Mouse (Mus musculus): ENCODE data around the gene Rab29.
A peak's percentile ranks its signal among the peaks of the same experiment; 100 is the strongest.
"Not testable (repeated sequence)": the region's sequence is repeated elsewhere in the genome, so short reads cannot be mapped to it uniquely, and the experiment has no call there.

Rab29 gene

DNA sequence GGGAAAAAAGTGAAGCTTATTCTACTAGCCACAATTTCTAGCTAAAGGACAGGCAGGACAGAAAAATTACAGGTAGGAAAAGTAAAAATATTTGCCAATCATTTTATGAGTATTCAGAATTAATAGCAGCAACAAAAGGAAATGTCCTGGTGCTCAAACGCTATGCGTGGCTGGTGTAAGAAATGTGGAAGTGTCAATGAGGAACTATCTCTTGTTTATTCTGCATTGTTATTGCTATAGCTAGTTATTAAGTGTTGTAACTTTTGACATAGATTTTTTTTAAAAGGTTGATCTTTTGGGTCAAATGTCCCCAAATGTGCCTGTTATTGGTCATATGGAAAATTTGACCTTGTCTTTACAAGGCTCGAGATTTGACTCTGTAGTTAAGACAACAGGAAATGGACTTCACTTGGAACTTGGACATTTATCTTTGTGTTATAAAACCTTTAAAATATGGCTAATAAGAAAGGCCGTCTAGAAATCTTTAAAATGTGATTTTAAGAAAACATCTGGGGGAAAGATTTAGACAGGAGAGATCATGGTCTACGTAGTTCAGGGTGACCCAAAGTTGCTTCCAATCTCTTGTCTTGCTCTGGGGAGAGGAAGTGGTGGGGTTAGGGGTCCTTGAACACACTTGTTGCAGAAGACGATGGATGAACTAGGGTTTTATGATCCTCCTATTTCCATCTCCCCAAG, 572 bp upstream of the Rab29 start:
- DNase-seq, result no peak

DNA sequence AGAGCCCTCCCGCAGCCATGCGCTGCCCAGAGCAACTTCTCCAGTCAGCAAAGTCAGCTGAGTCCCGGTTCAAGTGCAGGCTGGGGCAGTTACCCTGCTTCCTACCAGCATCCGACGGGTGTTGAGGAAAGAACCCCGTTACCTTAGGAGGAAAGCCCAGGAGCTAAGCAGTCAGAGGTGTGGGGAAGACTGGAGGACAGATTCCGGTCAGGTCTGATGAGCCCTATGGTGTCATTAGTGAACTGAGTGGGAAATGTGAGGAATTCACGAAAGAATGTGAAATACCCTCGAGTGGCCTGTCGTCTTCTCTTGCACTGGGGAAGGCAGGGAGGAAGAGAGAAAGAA, 894 bp downstream of the Rab29 start:
- no peak for DNase-seq

DNA sequence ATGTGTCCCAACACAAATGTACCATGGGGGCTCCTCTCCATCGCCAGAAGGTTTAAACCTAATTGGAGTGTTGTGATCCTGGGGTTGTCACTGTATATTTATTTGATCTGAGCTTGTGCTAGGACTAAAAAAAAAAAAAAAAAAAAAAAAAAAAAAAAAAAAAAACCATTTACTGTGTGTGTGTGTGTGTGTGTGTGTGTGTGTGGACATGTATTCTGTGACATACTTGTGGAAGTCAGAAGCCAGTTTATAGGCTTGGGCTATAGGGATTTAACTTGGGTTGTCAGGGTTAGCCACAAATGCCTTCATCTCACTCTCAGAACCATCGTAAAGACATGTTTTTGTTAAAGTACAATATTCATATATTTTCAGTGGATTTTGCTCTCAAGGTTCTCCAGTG, 2.5 kb downstream of the Rab29 start:
- DNase-seq, result no peak

DNA sequence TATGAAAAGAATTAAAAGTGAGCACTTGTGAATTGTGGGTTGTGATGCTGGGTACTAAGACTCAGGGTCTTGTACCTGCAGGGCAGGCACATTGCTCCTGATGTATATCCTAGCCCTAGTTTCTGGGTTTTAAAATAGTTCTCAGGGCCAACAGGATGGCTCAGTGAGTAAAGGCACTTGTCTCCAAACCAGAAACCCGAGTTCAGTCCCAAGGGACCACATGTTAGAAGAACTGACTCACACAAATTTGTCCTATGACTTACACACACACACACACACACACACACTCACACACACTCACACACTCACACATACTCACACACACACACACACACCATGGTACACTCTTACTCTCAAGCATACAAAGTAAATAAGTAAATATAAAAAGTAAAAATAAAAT, 5.8 kb downstream of the Rab29 start:
- no peak for DNase-seq

DNA sequence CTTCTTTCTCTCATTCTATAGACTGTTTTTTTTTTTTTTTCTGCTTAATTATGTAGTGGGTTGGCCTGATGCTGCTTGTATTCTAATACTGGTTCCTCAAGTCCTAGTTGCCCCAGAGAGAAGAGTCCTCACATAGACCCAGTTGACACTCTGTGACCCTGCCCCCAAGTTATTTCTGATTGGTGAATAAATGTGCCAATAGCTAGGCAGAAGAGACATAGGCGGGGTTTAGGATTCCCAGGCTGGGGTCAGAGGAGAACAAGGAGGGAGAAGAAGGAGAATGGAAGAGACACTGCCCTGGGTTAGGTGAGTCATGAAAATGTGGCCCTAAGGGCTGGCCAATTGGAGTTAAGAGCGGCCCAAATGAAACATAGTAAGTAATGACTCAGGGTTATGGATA, 12.8 kb downstream of the Rab29 start:
- DNase-seq, result no peak

DNA sequence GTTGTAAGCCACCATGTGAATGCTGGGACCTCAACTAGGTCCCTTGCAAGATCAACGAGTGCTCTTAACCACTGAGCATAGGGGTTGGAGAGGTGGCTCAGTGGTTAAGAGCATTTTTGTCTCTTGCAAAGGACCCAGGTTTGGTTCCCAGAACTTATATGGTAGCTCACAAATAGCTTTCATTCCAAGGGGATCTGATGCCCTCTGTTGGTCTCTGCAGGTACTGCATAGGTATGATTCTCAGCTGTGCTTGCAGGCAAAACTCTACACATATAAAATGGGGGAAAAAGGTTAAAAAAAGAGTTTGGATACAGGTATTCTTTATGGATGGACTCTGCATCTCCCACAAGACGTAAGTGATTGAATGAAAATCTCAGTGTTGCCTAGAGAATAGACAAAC, 15.8 kb downstream of the Rab29 start:
- DNase-seq, result peak in 1 of 2 experiments; percentile 40

DNA sequence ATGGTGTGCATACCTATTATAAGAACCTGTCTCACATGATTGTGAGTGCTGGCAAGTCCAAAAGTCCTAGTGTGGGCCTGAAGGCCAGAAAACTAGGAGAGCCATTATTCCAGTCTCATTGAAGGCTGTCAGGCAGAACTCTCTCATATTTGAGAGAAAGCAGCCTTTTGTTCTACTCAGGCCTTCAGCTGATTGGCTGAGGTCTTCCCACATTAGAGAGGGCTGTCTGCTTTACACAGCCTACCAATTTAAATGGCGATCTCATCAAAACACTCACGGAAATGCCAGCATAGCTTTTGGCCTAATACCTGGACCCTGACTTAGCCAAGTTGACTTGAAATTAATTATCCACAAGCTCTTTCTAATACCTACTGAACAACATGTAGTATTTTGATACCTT, 19.1 kb downstream of the Rab29 start:
- DNase-seq, result no peak

DNA sequence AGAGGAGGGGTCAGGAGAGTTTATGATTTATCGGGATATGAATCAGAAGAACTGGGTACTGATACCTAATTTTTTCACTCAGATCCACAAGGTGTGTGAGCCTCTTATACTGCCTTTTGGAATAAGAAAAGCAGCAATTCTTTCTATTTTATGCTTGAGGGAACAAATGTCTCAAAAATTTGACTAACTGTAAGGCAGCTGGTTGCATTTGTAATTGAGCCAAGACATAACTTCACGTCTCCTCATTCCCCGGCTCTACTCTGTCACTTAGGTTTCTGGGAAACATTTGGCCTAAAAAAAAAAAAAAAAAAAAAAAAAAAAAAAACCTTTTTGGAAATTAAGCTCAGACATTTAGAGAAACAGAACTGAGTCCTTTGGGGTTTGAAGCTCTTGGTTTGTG, 19.6 kb downstream of the Rab29 start:
- DNase-seq, result no peak

DNA sequence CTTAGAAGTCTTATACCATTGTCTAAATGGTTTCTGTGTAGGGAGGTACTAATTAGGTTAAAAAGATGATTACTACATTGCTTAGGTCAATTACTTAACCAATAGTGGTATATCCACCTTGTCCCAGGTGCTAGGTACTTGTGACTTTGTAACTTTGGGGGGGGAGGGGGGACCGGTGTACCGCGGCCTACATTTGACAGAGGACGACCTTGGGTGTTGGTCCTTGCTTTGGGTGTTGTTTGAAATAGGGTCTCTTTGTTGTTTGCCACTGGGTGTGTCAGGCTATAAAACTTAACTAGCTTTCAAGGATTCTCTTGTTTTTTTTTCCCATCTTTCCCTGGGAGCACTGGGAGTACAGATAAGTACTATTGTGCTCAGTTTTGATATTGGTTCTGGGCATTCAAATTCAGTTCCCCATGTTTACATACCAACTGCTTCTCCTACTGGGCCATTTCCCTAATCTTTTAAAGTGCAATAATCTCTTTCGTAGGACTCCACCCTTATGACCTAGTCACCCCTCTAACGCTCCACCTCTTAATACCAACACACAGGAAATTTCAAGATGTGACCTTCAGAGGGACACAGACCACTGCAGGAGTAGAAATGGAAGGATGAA, 23.1 kb downstream of the Rab29 start:
- DNase-seq, result no peak

DNA sequence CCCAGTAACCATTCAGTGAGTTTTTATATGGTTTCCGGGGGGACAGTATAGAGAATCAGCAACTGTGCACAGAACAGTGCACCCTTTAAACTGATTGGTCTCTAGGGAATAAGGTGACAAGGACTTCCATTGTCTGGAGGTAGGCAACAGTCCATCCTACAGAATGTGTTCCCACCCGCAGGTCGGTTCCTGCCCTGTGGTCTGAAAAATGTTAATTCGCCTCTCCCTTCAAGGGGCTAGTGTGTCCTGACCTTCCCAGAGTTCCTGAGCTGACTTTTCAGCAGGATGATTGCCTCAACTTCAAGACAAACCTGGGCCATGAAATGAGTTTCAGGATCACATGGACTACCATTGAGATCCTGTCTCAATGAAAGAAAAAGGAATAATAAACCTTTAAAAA, 24.4 kb downstream of the Rab29 start:
- no peak for DNase-seq

DNA sequence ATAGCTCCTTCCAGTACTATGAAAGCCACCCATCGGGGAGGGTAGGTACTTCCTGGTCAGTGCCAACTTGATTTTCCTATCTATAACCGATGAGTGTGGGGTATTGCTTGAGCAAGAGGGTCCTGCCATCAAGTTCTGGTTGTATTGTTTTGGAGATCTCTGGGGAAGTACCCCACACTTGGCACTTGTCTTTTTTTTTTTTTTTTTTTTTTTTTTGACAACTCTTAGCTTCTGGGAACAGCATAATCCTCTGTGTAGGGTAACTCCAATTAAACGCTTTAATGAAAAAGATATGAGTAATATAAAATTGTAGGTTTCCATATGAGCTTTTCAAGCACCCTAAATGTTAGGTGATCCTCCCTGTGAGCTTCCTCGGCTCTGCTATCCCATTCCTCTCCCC, 35.7 kb downstream of the Rab29 start:
- DNase-seq, result no peak

DNA sequence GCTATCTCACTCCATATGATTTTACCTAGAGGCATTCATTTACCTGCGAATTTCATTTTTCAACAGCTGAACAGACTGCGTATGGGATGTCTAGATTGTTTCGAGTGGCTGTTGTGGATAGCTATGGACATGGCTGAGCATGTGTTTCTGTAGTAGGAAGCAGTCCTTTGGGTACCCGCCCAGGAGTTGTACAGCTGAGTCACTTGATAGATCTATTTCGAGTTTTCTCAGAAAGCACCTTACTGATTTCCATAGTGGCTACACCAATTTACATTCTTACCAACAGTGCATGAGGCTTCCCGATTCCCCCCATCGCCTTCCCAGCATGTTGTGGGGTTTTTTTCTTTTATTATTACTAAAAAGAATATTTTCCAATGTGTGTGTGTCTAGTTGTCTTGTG, 36.2 kb downstream of the Rab29 start:
- no peak for DNase-seq

DNA sequence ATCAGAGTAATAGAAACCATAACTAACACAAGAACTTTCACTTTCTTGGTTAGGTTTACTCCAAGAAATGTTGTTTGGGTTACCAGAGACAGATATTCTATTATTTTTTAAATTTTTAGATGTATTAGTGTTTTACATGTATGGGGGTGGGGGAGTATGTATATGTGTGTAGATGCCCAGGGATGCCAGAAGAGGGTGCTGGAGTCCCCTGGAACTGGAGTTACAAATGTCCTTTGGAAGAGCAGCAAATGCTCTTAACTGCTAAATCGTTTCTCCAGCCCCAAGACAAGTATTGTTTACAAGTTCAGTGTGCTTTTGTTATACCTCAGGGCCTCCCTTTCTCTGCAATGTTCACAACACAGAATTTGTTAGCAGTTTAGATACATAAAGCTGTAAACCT, 38.5 kb downstream of the Rab29 start:
- DNase-seq, result no peak

DNA sequence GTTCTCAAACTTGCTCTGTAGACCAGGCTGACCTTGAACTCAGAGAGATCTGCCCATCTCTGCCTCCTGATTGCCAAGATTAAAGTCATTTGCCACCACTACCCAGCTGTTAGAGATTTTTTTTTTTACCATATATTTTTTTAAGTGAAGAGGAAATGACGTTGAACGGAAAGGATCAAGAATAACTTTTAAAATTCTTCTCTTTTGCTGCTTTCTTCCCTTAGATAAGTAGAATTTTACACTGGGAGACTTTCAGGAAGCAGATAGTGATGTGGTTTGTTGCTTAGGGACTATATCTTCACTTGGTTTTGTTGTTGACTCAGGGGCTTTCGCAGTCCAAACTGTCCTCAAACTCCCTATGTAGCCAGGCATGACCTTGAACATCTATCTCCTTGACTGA, 41.4 kb downstream of the Rab29 start:
- DNase-seq, result no peak

DNA sequence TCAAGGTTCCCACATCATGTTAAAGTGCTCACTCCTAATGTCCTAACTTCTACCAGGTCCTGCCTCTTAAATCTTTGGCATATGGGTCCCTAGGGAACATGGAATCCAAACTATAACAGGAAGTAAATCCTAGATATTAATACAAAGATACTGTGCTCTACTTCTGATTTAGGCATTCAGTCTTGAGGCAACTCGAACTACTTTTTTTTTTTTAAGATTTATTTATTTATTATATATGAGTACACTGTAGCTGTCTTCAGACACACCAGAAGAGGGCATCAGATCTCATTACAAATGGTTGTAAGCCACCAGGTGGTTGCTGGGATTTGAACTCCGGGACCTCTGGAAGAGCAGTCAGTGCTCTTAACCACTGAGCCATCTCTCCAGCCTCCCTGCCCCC, 42.2 kb downstream of the Rab29 start:
- not testable (repeated sequence) for DNase-seq

DNA sequence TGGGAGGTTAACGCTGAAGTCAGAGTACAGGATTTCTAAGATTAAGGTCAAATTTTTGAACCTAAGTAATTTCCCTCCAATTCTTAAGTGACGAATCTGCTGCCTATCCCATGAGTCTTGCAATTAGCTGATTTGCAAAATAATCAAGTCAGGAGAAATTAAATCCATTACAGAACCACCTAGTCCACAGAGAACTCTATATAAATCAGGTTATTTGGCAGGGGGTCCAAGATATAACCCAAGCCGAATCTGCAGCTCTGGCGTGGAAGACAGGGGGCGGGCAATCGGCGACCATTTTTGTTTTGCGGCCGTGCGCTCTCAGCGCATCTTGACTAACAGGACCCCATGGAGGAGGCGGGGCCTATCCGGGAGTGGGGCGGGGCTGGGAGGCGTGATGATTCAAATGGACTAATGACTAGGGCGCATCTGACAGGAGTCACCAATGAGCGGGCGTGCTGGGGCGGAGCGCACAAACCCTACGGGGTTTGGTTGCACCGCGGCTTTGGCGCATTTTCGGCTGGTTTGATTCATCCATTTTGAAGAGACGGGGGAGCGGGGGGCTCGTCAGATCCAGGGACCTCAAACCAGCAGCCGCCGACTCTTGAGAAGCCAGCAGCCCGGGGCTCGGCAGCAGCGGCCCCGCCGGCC, 43.1 kb downstream of the Rab29 start, which contains the start of gene Nucks1:
Gene Nucks1, plus strand, starts transcription at position 534 of the 648 bp plus-strand sequence.
- peak; percentile 99 to 100 for DNase-seq

DNA sequence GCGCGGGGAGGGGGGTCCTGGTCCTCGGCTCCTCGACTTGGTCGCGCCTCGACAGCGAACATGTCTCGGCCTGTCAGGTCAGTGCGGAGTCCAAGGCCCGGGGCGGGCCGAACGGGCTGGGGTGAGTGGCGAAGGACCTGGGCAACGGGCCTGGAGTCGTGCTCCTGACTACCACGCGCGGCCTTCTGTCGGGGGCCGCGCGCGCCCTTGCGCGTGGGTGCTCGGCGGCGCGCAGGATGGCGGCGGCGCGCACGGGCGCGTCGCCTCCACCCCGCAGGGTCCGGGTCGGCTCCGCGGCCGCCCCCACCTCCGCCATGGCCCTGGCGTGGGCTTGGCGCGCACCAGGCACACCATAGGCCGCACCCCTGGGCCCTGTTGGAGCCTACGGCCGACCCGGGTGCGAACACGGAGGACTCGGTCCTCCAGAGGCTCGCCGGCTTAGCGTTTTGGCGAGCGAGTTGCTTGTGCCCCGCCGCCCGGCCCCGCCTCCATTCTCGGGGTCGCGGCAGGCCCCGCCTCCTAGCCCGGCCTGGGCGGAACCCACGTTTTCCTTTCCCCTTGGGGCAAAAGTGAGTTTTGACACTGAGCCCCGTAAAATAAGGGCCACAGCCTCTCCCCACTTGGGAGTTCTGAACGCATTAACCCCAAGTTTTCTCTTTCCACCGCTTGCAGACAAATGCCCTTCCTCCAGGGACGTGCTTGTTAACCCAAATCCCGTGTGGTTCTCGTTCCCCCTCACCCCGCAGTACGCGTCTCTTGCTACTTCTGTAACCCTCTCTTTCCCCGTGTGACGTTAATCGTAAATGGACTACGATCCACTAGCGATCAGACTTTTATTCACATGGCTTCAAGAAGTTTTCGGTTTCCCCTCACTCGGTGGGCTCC, 43.9 kb downstream of the Rab29 start:
- DNase-seq, result peak; percentile 76 to 91

DNA sequence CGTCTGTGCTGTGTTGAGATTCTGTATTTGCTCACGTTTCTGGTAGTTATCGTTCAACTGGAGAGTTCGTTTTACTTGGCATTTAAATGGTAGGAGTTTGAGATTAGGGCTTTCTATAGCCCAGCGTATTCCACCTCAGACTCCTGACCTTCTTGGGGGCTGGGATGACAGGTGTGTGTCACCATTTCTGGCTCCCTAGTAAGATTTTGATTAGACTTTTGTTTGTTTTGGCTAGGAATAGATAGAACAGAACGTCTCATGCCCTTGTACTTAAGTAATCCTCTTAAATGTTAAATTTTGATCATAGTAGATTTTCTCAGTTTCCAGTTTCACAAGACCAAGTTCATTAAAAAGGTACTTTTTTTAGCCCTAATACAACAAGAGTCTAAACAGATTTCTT, 50.6 kb downstream of the Rab29 start:
- no peak for DNase-seq

DNA sequence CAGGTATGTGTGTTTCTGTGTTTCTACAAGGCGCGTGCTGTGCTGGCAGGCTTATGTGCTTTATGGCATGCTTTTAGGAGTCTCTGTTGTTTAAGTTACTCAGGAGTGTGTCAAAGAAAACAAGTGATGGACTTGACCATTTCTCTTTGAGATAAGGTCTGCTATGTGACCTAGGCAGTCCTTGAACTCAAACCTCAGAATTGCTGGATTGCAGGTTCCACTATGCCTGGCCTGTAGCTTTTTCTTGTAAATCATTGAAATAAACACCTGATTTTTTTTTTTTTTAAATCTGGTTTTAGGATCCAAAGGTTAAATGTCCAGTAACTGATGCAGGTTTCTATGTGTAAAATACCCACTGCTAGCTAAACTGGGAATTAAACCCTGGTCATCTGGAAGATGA, 52.0 kb downstream of the Rab29 start:
- DNase-seq, result no peak

DNA sequence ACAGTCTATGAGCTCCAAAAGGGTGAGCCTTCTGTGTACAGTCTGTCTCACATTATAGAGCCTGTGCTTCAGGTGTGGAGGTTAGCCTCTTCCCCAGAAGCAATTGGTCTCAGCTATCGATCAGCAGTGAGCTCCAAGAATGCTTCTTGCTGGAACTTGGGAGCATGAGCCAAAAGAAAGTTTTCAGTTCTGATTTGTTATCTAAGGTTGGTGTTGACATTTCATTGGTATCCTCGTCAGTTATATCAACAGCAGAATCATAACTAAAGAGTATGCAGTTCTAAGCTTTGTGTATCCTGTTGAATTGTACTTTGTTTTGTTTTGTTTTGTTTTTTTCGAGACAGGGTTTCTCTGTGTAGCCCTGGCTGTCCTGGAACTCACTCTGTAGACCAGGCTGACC, 55.1 kb downstream of the Rab29 start:
- no peak for DNase-seq

Data from spleen, adult 18-20 months (tissue).